Mouse (Mus musculus) heart, postnatal 0 days (tissue): ENCODE results near the gene Gm3625. TPM values are rescaled to one million over a fixed set of nuclear protein-coding genes. Genes with fewer than 3 reads are reported as not detected.

ENCODE experiments used
- ATAC-seq: fragments of 200-750 bp; cut with Nextera tagmentation; 2 replicates; pipeline ENCODE4 v1.8.0; 2017; ENCODE audit warnings: low read depth, moderate number of reproducible peaks, moderate library complexity; ENCODE audit not compliant: insufficient read depth
- DNase-seq: peaks from one replicate; pipeline ENCODE4 v3.0.0-alpha.2; 2016; ENCODE audit warnings: low spot score
- H3K27ac ChIP-seq: fragments of 300-500 bp; sonication (generic); 2 replicates; pipeline ENCODE4 v1.5.1; 2014; ENCODE audit warnings: low read depth, mild to moderate bottlenecking
- H3K27me3 ChIP-seq: fragments of 300-500 bp; sonication (generic); 2 replicates; pipeline ENCODE4 v1.6.1; 2014; ENCODE audit warnings: low read length, mixed read lengths; ENCODE audit not compliant: control insufficient read depth, insufficient read depth
- H3K36me3 ChIP-seq: fragments of 300-500 bp; sonication (generic); replicated peaks from 2 replicates; pipeline ENCODE4 v1.6.1; 2014; ENCODE audit warnings: low read length, mixed read lengths; ENCODE audit not compliant: control insufficient read depth, insufficient read depth
- H3K4me1 ChIP-seq: fragments of 300-500 bp; sonication (generic); 2 replicates; pipeline ENCODE4 v1.6.1; 2014; ENCODE audit warnings: antibody characterized with exemption; ENCODE audit not compliant: control insufficient read depth, insufficient read depth
- H3K4me2 ChIP-seq: fragments of 300-500 bp; sonication (generic); 2 replicates; pipeline ENCODE4 v1.6.1; 2014; ENCODE audit warnings: low read depth, mild to moderate bottlenecking, low read length, moderate library complexity
- H3K4me3 ChIP-seq: fragments of 300-500 bp; sonication (generic); 2 replicates; pipeline ENCODE4 v1.5.1; 2014; ENCODE audit warnings: low read depth, low read length
- H3K9ac ChIP-seq: fragments of 300-500 bp; sonication (generic); replicated peaks from 2 replicates; pipeline ENCODE4 v1.6.1; 2014; ENCODE audit warnings: low read depth, low read length, mixed read lengths
- H3K9me3 ChIP-seq: fragments of 300-500 bp; sonication (generic); replicated peaks from 2 replicates; pipeline ENCODE4 v1.6.1; 2016; ENCODE audit warnings: low read length; ENCODE audit not compliant: control insufficient read depth
- CTCF ChIP-seq: IDR thresholded peaks from 2 replicates; pipeline ENCODE4 v1.5.1; 2016; ENCODE audit warnings: antibody characterized with exemption, control low read depth, low read depth
- EP300 ChIP-seq: IDR thresholded peaks from 2 replicates; pipeline ENCODE4 v1.6.1; 2016; ENCODE audit warnings: antibody characterized with exemption, low read depth
- WGBS: fragments of 180-500 bp; shearing (Covaris S2); extraction: QIAGEN DNeasy Blood & Tissue Kit; methylation state at CpG from one replicate; pipeline ENCODE4 v1.1.7; 2014; 5-methylcytosine and 5-hydroxymethylcytosine counted together
- polyA plus RNA-seq: library from polyadenylated mRNA; unstranded; fragments of >200 nt; fragmentation: Nextera tagmentation; extraction: Ambion mirVana; gene quantifications from 2 replicates; pipeline ENCODE4 v1.2.1, GENCODE M21; 2015
- total RNA-seq: library from RNA; depleted of rRNA; stranded (reverse); fragments of >200 nt; gene quantifications from 2 replicates; pipeline ENCODE4 v1.2.3, GENCODE M21; 2014; ENCODE audit warnings: low replicate concordance

Gm3625 gene
- total and polyA plus RNA-seq, 2 experiments from 2014 or later = not detected

GRCm38 (mm10) chr12:4614722-4615121 lies 22.0 kb upstream of the Gm3625 start:
- H3K4me3 ChIP-seq = no peak overlapping the region
- 40% methylated on average over 2 of the region's 2 CpGs for WGBS
- no peaks in the 10 kb centered on the region for H3K4me1 ChIP-seq
- 0 out of 2 replicates have a peak, but pooled peaks cover 3% of the 10 kb centered on the region for H3K36me3 ChIP-seq
- no peak overlapping the region for H3K9ac ChIP-seq
- no peak for TF ChIP-seq CTCF
- no peak for TF ChIP-seq EP300
- no peaks in the 10 kb centered on the region for H3K27me3 ChIP-seq
- no peak for ATAC-seq
- H3K27ac ChIP-seq = no peak overlapping the region
- no peaks in the 10 kb centered on the region for H3K9me3 ChIP-seq
- H3K4me2 ChIP-seq = no peak overlapping the region
- no peak for DNase-seq

- TF ChIP-seq EP300 (no peak), CTCF (no peak)
- Histone ChIP-seq H3K27me3 (no peaks in the 10 kb centered on the region), H3K4me2 (no peak overlapping the region), H3K4me1 (0 out of 2 replicates have a peak, but pooled peaks cover 4% of the 10 kb centered on the region), H3K27ac (no peak overlapping the region), H3K9ac (no peak overlapping the region), H3K4me3 (no peak overlapping the region), H3K36me3 (no peaks in the 10 kb centered on the region), H3K9me3 (no peaks in the 10 kb centered on the region)
- 42% methylated on average over 3 of the region's 3 CpGs for WGBS
- DNase-seq = no peak
- ATAC-seq = no peak
These were observed 13.9 kb upstream of the Gm3625 start for GRCm38 (mm10) chr12:4606625-4607024.

- WGBS = 53% methylated on average over 4 of the region's 4 CpGs
- no peak for ATAC-seq
These were observed 7.0 kb upstream of the Gm3625 start for GRCm38 (mm10) chr12:4599713-4600112.

DNA sequence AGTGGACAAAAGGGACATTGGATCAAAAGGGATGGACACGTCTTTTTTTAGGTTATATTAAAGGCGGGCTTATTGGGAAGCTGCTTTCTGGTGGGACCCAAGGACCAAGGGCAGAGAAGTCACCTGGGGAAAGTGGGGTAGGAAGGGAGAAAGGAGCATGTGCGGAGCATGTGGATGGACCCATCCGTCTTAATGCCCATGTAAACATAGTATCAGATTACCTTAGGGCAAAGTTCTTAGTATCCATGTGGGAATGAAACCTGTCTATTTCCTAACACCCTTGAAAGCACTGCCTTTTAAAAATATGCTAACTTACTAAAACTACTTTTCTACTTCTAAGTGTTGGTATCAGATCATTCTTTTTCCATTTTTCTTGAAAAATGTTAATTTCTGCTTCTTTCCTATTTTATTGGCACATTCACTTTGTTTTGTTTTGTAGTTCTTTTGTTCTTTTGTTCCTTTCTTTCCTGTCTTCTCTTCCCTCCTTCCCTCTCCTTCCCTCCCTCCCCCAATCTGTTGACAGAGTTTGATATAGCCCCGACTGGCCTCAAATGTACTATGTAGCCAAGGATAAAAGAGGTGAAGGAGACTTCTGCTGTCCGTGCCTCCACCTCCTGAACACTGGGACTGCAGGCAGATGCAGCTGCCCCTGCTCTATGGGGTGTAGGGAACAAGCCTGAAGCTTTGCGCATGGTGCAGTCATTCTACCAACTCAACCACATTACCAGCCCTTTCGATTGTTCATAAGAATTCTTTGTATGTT lies 6.1 kb upstream of the Gm3625 start:
- no peak overlapping the region for H3K27ac ChIP-seq
- H3K4me3 ChIP-seq = no peak overlapping the region
- H3K4me2 ChIP-seq = no peak overlapping the region
- H3K4me1 ChIP-seq = peaks cover 28% of the 10 kb centered on the region
- H3K36me3 ChIP-seq = no peaks in the 10 kb centered on the region
- no peaks in the 10 kb centered on the region for H3K27me3 ChIP-seq
- 57% methylated on average over 8 of the region's 8 CpGs for WGBS
- ATAC-seq (no peak), DNase-seq (no peak)
- no peak overlapping the region for H3K9ac ChIP-seq
- TF ChIP-seq CTCF (no peak), EP300 (no peak)
- H3K9me3 ChIP-seq = no peaks in the 10 kb centered on the region

More at GRCm38 (mm10) chr12:4599713-4600112, 7.0 kb upstream of the Gm3625 start:
- no peaks in the 10 kb centered on the region for H3K36me3 ChIP-seq
- no peak overlapping the region for H3K4me2 ChIP-seq
- TF ChIP-seq EP300 = no peak
- TF ChIP-seq CTCF = no peak
- DNase-seq = no peak
- no peaks in the 10 kb centered on the region for H3K27me3 ChIP-seq
- peak overlapping the region; percentile 35 for H3K27ac ChIP-seq
- H3K9me3 ChIP-seq = no peaks in the 10 kb centered on the region
- H3K4me1 ChIP-seq = peaks cover 23% of the 10 kb centered on the region
- no peak overlapping the region for H3K9ac ChIP-seq
- no peak overlapping the region for H3K4me3 ChIP-seq

DNA sequence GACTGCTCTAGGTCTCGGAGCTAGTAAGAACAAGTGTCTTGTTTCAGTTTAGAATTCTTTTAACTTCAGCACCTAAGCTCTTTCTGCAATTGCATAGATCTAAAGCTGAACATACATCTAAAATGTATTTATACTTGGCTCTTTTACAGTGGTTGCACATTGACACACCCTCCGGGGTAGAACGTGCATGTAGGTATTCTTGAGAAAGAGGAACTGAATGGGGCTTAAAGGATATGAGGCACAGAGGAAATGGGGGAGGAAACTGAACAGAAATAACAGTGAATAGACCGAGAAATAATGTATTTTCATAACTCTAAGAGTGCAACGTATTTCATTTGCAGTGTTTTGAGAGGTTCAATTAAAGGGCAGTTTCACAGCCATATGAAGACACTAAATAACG lies 2.3 kb upstream of the Gm3625 start:
- DNase-seq = no peak
- Histone ChIP-seq H3K9me3 (no peaks in the 10 kb centered on the region), H3K4me1 (peaks cover 37% of the 10 kb centered on the region), H3K9ac (no peak overlapping the region), H3K4me3 (no peak overlapping the region), H3K36me3 (no peaks in the 10 kb centered on the region), H3K27me3 (no peaks in the 10 kb centered on the region), H3K27ac (no peak overlapping the region), H3K4me2 (peak overlapping the region; percentile 18; the same call in 1 of the 2 replicates)
- WGBS = 63% methylated on average over 6 of the region's 6 CpGs
- ATAC-seq = no peak
- no peak for TF ChIP-seq CTCF
- no peak for TF ChIP-seq EP300
